Mouse (Mus musculus): ENCODE measurements around the gene Elf2. TPM values are rescaled to one million over a fixed set of nuclear protein-coding genes. Genes with fewer than 3 reads are reported as not detected.
A peak's percentile ranks its signal among the peaks of the same experiment; 100 is the strongest.

Elf2 gene
- polyA plus RNA-seq, 1 experiment from 2014 or later, result 59.3 TPM

GRCm38 (mm10) chr3:51305961-51306360, 34.5 kb downstream of the Elf2 start:
- no peak for ATAC-seq (ENCODE audit: insufficient number of reproducible peaks, insufficient read depth, low FRiP score, low TSS enrichment, low read depth)
- Histone ChIP-seq H3K4me3 (replicated peaks) (no peak overlapping the region), H3K36me3 (peaks cover 18% of the 10 kb centered on the region), H3K4me2 (no peak overlapping the region), H3K27me3 (no peaks in the 10 kb centered on the region), H3K27ac (no peak overlapping the region), H3K9me3 (no peaks in the 10 kb centered on the region), H3K9ac (replicated peaks) (no peak overlapping the region), H3K4me1 (replicated peaks) (peaks cover 7% of the 10 kb centered on the region; the same call in 1 of the 2 replicates)
- 75% methylated on average over 8 of the region's 8 CpGs for WGBS

- Histone ChIP-seq H3K9ac (replicated peaks) (no peak overlapping the region), H3K4me1 (replicated peaks) (no peaks in the 10 kb centered on the region), H3K36me3 (peaks cover 16% of the 10 kb centered on the region), H3K4me2 (no peak overlapping the region), H3K27ac (no peak overlapping the region), H3K4me3 (replicated peaks) (no peak overlapping the region), H3K9me3 (no peaks in the 10 kb centered on the region), H3K27me3 (no peaks in the 10 kb centered on the region)
- no peak for ATAC-seq (ENCODE audit: insufficient number of reproducible peaks, insufficient read depth, low FRiP score, low TSS enrichment, low read depth)
- 85% methylated on average over 3 of the region's 3 CpGs for WGBS
Measured at GRCm38 (mm10) chr3:51302971-51303476, 37.4 kb downstream of the Elf2 start.

GRCm38 (mm10) chr3:51301583-51301982, 38.9 kb downstream of the Elf2 start:
- no peaks in the 10 kb centered on the region for H3K27me3 ChIP-seq
- H3K9me3 ChIP-seq, result no peaks in the 10 kb centered on the region
- 0 out of 2 replicates have a peak, but pooled peaks cover 11% of the 10 kb centered on the region for H3K36me3 ChIP-seq
- H3K4me2 ChIP-seq, result no peak overlapping the region
- H3K27ac ChIP-seq, result no peak overlapping the region
- no peaks in the 10 kb centered on the region for H3K4me1 ChIP-seq (replicated peaks)
- no peak overlapping the region for H3K4me3 ChIP-seq (replicated peaks)
- WGBS, result 86% methylated on average over 6 of the region's 6 CpGs
- H3K9ac ChIP-seq (replicated peaks), result no peak overlapping the region
- ATAC-seq (ENCODE audit: insufficient number of reproducible peaks, insufficient read depth, low FRiP score, low TSS enrichment, low read depth), result no peak

GRCm38 (mm10) chr3:51296790-51297189, 43.7 kb downstream of the Elf2 start:
- Histone ChIP-seq H3K36me3 (0 out of 2 replicates have a peak, but pooled peaks cover 8% of the 10 kb centered on the region), H3K27me3 (no peaks in the 10 kb centered on the region), H3K4me2 (no peak overlapping the region), H3K4me1 (replicated peaks) (no peaks in the 10 kb centered on the region), H3K27ac (no peak overlapping the region), H3K9ac (replicated peaks) (no peak overlapping the region), H3K9me3 (no peaks in the 10 kb centered on the region), H3K4me3 (replicated peaks) (no peak overlapping the region)
- WGBS, result 67% methylated on average over 1 of the region's 1 CpGs
- no peak for ATAC-seq (ENCODE audit: insufficient number of reproducible peaks, insufficient read depth, low FRiP score, low TSS enrichment, low read depth)

- 82% methylated on average over 2 of the region's 2 CpGs for WGBS
- Histone ChIP-seq H3K4me3 (replicated peaks) (no peak overlapping the region), H3K36me3 (0 out of 2 replicates have a peak, but pooled peaks cover 4% of the 10 kb centered on the region), H3K27ac (no peak overlapping the region), H3K9ac (replicated peaks) (no peak overlapping the region), H3K4me2 (no peak overlapping the region), H3K9me3 (no peaks in the 10 kb centered on the region), H3K27me3 (no peaks in the 10 kb centered on the region), H3K4me1 (replicated peaks) (no peaks in the 10 kb centered on the region)
- ATAC-seq (ENCODE audit: insufficient number of reproducible peaks, insufficient read depth, low FRiP score, low TSS enrichment, low read depth), result no peak
Measured at GRCm38 (mm10) chr3:51295225-51295624, 45.2 kb downstream of the Elf2 start.

- no peak for ATAC-seq (ENCODE audit: insufficient number of reproducible peaks, insufficient read depth, low FRiP score, low TSS enrichment, low read depth)
- Histone ChIP-seq H3K4me2 (no peak overlapping the region), H3K4me3 (replicated peaks) (no peak overlapping the region), H3K9ac (replicated peaks) (no peak overlapping the region), H3K27me3 (no peaks in the 10 kb centered on the region), H3K4me1 (replicated peaks) (no peaks in the 10 kb centered on the region), H3K9me3 (no peaks in the 10 kb centered on the region), H3K36me3 (0 out of 2 replicates have a peak, but pooled peaks cover 4% of the 10 kb centered on the region), H3K27ac (no peak overlapping the region)
- WGBS, result 61% methylated on average over 2 of the region's 2 CpGs
Measured at GRCm38 (mm10) chr3:51294251-51294650, 46.2 kb downstream of the Elf2 start.

- ATAC-seq (ENCODE audit: insufficient number of reproducible peaks, insufficient read depth, low FRiP score, low TSS enrichment, low read depth), result no peak
- WGBS, result 53% methylated on average over 11 of the region's 11 CpGs
- 0 out of 2 replicates have a peak overlapping the region, but pooled peaks have one; percentile 37 for H3K27ac ChIP-seq
Measured at GRCm38 (mm10) chr3:51288880-51289821, 51.3 kb downstream of the Elf2 start.

GRCm38 (mm10) chr3:51284375-51284774, 56.1 kb downstream of the Elf2 start:
- Histone ChIP-seq H3K36me3 (peaks cover 5% of the 10 kb centered on the region; the same call in 1 of the 2 replicates), H3K4me1 (replicated peaks) (no peaks in the 10 kb centered on the region), H3K4me2 (no peak overlapping the region), H3K27me3 (no peaks in the 10 kb centered on the region), H3K9me3 (no peaks in the 10 kb centered on the region), H3K9ac (replicated peaks) (no peak overlapping the region), H3K27ac (no peak overlapping the region), H3K4me3 (replicated peaks) (no peak overlapping the region)
- 72% methylated on average over 1 of the region's 1 CpGs for WGBS
- ATAC-seq (ENCODE audit: insufficient number of reproducible peaks, insufficient read depth, low FRiP score, low TSS enrichment, low read depth), result no peak

More at GRCm38 (mm10) chr3:51288880-51289821, 51.3 kb downstream of the Elf2 start:
- Histone ChIP-seq H3K36me3 (peaks cover 9% of the 10 kb centered on the region; the same call in 1 of the 2 replicates), H3K27me3 (no peaks in the 10 kb centered on the region), H3K9ac (replicated peaks) (no peak overlapping the region), H3K4me3 (replicated peaks) (no peak overlapping the region), H3K4me2 (no peak overlapping the region), H3K9me3 (no peaks in the 10 kb centered on the region), H3K4me1 (replicated peaks) (no peaks in the 10 kb centered on the region)

- WGBS, result 85% methylated on average over 4 of the region's 4 CpGs
- H3K36me3 ChIP-seq, result peaks cover 5% of the 10 kb centered on the region; the same call in 1 of the 2 replicates
- H3K4me2 ChIP-seq, result no peak overlapping the region
- no peak for ATAC-seq (ENCODE audit: insufficient number of reproducible peaks, insufficient read depth, low FRiP score, low TSS enrichment, low read depth)
- no peak overlapping the region for H3K27ac ChIP-seq
- no peak overlapping the region for H3K9ac ChIP-seq (replicated peaks)
- no peaks in the 10 kb centered on the region for H3K9me3 ChIP-seq
- H3K4me3 ChIP-seq (replicated peaks), result no peak overlapping the region
- peaks cover 6% of the 10 kb centered on the region for H3K4me1 ChIP-seq (replicated peaks)
- no peaks in the 10 kb centered on the region for H3K27me3 ChIP-seq
Measured at GRCm38 (mm10) chr3:51281727-51282126, 58.7 kb downstream of the Elf2 start.

- H3K4me2 ChIP-seq, result peak overlapping the region; percentile 71; the same call in 1 of the 2 replicates
- 72% methylated on average over 4 of the region's 4 CpGs for WGBS
- no peak for ATAC-seq (ENCODE audit: insufficient number of reproducible peaks, insufficient read depth, low FRiP score, low TSS enrichment, low read depth)
- no peaks in the 10 kb centered on the region for H3K27me3 ChIP-seq
- no peak overlapping the region for H3K9ac ChIP-seq (replicated peaks)
- H3K4me1 ChIP-seq (replicated peaks), result peaks cover 14% of the 10 kb centered on the region
- H3K9me3 ChIP-seq, result no peaks in the 10 kb centered on the region
- H3K36me3 ChIP-seq, result 0 out of 2 replicates have a peak, but pooled peaks cover under 1% of the 10 kb centered on the region
- no peak overlapping the region for H3K27ac ChIP-seq
- no peak overlapping the region for H3K4me3 ChIP-seq (replicated peaks)
Measured at GRCm38 (mm10) chr3:51278433-51278832, 62.0 kb downstream of the Elf2 start.
